Mouse (Mus musculus) cerebellum, postnatal 10 days (tissue): ENCODE data around the gene Rassf4.
"Not testable (repeated sequence)": the region's sequence is repeated elsewhere in the genome, so short reads cannot be mapped to it uniquely, and the experiment has no call there.

ENCODE experiments used
- DNase-seq, 2 experiments: peaks; one replicate each; pipeline ENCODE4 v3.0.0; 2021; ENCODE audit warnings: mixed read lengths in 2 of 2

The Rassf4 gene

GRCm38 (mm10) chr6:116635251-116636180 lies 38.2 kb downstream of the Rassf4 start:
- DNase-seq = peak; percentile 27 to 31

- no peak for DNase-seq
Measured at GRCm38 (mm10) chr6:116633741-116634695, 39.7 kb downstream of the Rassf4 start.

GRCm38 (mm10) chr6:116632129-116632528 lies 41.6 kb downstream of the Rassf4 start:
- peak; percentile 90 to 91 for DNase-seq

GRCm38 (mm10) chr6:116629766-116630165 lies 44.0 kb downstream of the Rassf4 start:
- DNase-seq = no peak

- peak; percentile 87 to 92 for DNase-seq
Measured at GRCm38 (mm10) chr6:116628539-116629171, 45.1 kb downstream of the Rassf4 start, which contains the start of gene Zfp422. Zfp422 (minus strand) TSS chr6:116628999.

GRCm38 (mm10) chr6:116628095-116628494 lies 45.7 kb downstream of the Rassf4 start:
- no peak for DNase-seq

GRCm38 (mm10) chr6:116626417-116626816 lies 47.3 kb downstream of the Rassf4 start:
- DNase-seq = not testable (repeated sequence)

GRCm38 (mm10) chr6:116621318-116622023 lies 52.3 kb downstream of the Rassf4 start:
- DNase-seq = no peak

GRCm38 (mm10) chr6:116618073-116618472 lies 55.7 kb downstream of the Rassf4 start:
- DNase-seq = no peak

GRCm38 (mm10) chr6:116615719-116616118 lies 58.0 kb downstream of the Rassf4 start:
- DNase-seq = peak; percentile 50 to 64

- no peak for DNase-seq
Measured at GRCm38 (mm10) chr6:116607230-116607629, 66.5 kb downstream of the Rassf4 start.

- not testable (repeated sequence) for DNase-seq
Measured at GRCm38 (mm10) chr6:116600969-116601368, 72.8 kb downstream of the Rassf4 start.

GRCm38 (mm10) chr6:116584095-116584494 lies 89.7 kb downstream of the Rassf4 start, which contains the start of gene Olfr215:
Olfr215 (minus strand) TSS chr6:116584195.
- no peak for DNase-seq
